Mouse (Mus musculus) embryonic stem cell, embryonic (primary cell): Measurements from ENCODE around the gene Ahsg.

Experiments
- CTCF ChIA-PET, 4 experiments: fragments of 300-600 bp in 2 of 4; fragments of 350-600 bp in 2 of 4; sonication (Branson Sonifier 250); formaldehyde crosslinking; loops; one replicate each; lab custom pipeline; 2022; ENCODE audit warnings: inconsistent platforms in 2 of 4; lab: Charles Lee
- POLR2A ChIA-PET, 4 experiments: fragments of 300-600 bp in 2 of 4; fragments of 350-600 bp in 2 of 4; sonication (Branson Sonifier 250); formaldehyde crosslinking; loops; one replicate each; lab custom pipeline; 2022; ENCODE audit warnings: antibody characterized with exemption in 4 of 4, inconsistent platforms in 1 of 4; lab: Charles Lee

Gene Ahsg

GRCm38 (mm10) chr16:22890683-22891510 is at the start of gene Ahsg:
Gene Ahsg, plus strand, starts transcription at chr16:22891277.
- ChIA-PET POLR2A (interaction anchor here in 1 of 4 experiments (1.2 kb wide), 1 partner anchor 40 kb away, joined by 3 read pairs; no protein-coding TSS in a partner anchor), CTCF (no interaction called here)

- CTCF ChIA-PET: no interaction called here
- POLR2A ChIA-PET: no interaction called here
Measured at GRCm38 (mm10) chr16:22842871-22843270, 48.2 kb upstream of the Ahsg start.

GRCm38 (mm10) chr16:22844061-22844801 is 46.8 kb upstream of the Ahsg start:
- POLR2A ChIA-PET: interaction anchor here (0.5 to 2.1 kb wide), 10 partner anchors 9 to 789 kb away, joined by 3 to 20 read pairs (median 4); partner anchors contain the start of genes Dnajb11 (in 3 of the 4), Tbccd1 (in 3 of the 4) and Tra2b (in 1 of the 4)
- CTCF ChIA-PET: interaction anchor here in 1 of 4 experiments (1.6 kb wide), 1 partner anchor 264 kb away, joined by 4 read pairs; no protein-coding TSS in a partner anchor

- POLR2A ChIA-PET: interaction anchor here (0.5 to 2.1 kb wide), 10 partner anchors 10 to 789 kb away, joined by 3 to 20 read pairs (median 4); partner anchors contain the start of genes Dnajb11 (in 3 of the 4), Tbccd1 (in 3 of the 4) and Tra2b (in 1 of the 4)
- CTCF ChIA-PET: interaction anchor here in 1 of 4 experiments (1.6 kb wide), 1 partner anchor 265 kb away, joined by 4 read pairs; no protein-coding TSS in a partner anchor
Measured at GRCm38 (mm10) chr16:22844834-22845233, 46.2 kb upstream of the Ahsg start.

- ChIA-PET CTCF (interaction anchor here in 1 of 4 experiments (1.6 kb wide), 1 partner anchor 266 kb away, joined by 4 read pairs; no protein-coding TSS in a partner anchor), POLR2A (interaction anchor here (1.1 to 2.1 kb wide), 4 partner anchors 11 to 21 kb away, joined by 3 to 20 read pairs (median 4); partner anchors contain the start of genes Dnajb11 (in 2 of the 4) and Tbccd1 (in 2 of the 4))
Measured at GRCm38 (mm10) chr16:22845481-22845880, 45.6 kb upstream of the Ahsg start.

GRCm38 (mm10) chr16:22847686-22848085 is 43.4 kb upstream of the Ahsg start:
- ChIA-PET CTCF (interaction anchor here in 1 of 4 experiments (0.6 kb wide), 1 partner anchor 241 kb away, joined by 3 read pairs; no protein-coding TSS in a partner anchor), POLR2A (interaction anchor here in 2 of 4 experiments (0.7 to 1.5 kb wide), 3 partner anchors 10 to 105 kb away, joined by 3 to 4 read pairs (median 3); partner anchors contain the start of genes Dnajb11 (in 1 of the 2) and Tbccd1 (in 1 of the 2))

- ChIA-PET POLR2A (interaction anchor here in 2 of 4 experiments (0.6 to 1.5 kb wide), 4 partner anchors 9 to 105 kb away, joined by 3 to 4 read pairs (median 3); partner anchors contain the start of genes Dnajb11 (in 1 of the 2) and Tbccd1 (in 1 of the 2)), CTCF (interaction anchor here in 1 of 4 experiments (0.6 kb wide), 1 partner anchor 240 kb away, joined by 3 read pairs; no protein-coding TSS in a partner anchor)
Measured at GRCm38 (mm10) chr16:22848331-22848730, 42.7 kb upstream of the Ahsg start.

- POLR2A ChIA-PET: no interaction called here
Measured at GRCm38 (mm10) chr16:22852709-22853108, 38.4 kb upstream of the Ahsg start.

GRCm38 (mm10) chr16:22856773-22857172 is 34.3 kb upstream of the Ahsg start:
- ChIA-PET CTCF (interaction anchor here in 1 of 4 experiments (1.1 kb wide), 1 partner anchor 232 kb away, joined by 3 read pairs; no protein-coding TSS in a partner anchor), POLR2A (interaction anchor here in 3 of 4 experiments (0.6 to 3.2 kb wide), 21 partner anchors 8 to 417 kb away, joined by 3 to 20 read pairs (median 3); partner anchors contain the start of genes Etv5 (in 1 of the 3) and Rfc4 (in 1 of the 3))

More at GRCm38 (mm10) chr16:22852709-22853108, 38.4 kb upstream of the Ahsg start:
- CTCF ChIA-PET: interaction anchor here in 1 of 4 experiments (0.5 kb wide), 1 partner anchor 246 kb away, joined by 5 read pairs; no protein-coding TSS in a partner anchor

- POLR2A ChIA-PET: interaction anchor here in 3 of 4 experiments (0.7 to 3.2 kb wide), 23 partner anchors 9 to 418 kb away, joined by 3 to 20 read pairs (median 3); partner anchors contain the start of genes Etv5 (in 1 of the 3) and Rfc4 (in 1 of the 3)
- CTCF ChIA-PET: no interaction called here
Measured at GRCm38 (mm10) chr16:22857431-22858113, 33.5 kb upstream of the Ahsg start, which contains the start of the genes Tbccd1 and Dnajb11. Gene Tbccd1, minus strand, starts transcription at chr16:22857669. Gene Dnajb11, plus strand, starts transcription at chr16:22857845.

- ChIA-PET POLR2A (interaction anchor here in 3 of 4 experiments (0.5 to 1.9 kb wide), 6 partner anchors 13 to 262 kb away, joined by 3 to 5 read pairs (median 3); no protein-coding TSS in a partner anchor), CTCF (interaction anchor here in 1 of 4 experiments (0.5 to 1.2 kb wide), 2 partner anchors 46 to 173 kb away, joined by 3 to 5 read pairs; partner anchors contain the start of gene Fetub)
Measured at GRCm38 (mm10) chr16:22872397-22872796, 18.7 kb upstream of the Ahsg start.

- POLR2A ChIA-PET: interaction anchor here in 2 of 4 experiments (0.8 to 1.9 kb wide), 5 partner anchors 15 to 261 kb away, joined by 3 to 5 read pairs (median 3); partner anchors contain the start of genes Dnajb11 (in 1 of the 2) and Tbccd1 (in 1 of the 2)
- CTCF ChIA-PET: interaction anchor here in 3 of 4 experiments (0.7 to 1.2 kb wide), 3 partner anchors 66 to 172 kb away, joined by 3 to 6 read pairs (median 5); no protein-coding TSS in a partner anchor
Measured at GRCm38 (mm10) chr16:22873369-22873768, 17.7 kb upstream of the Ahsg start.

- ChIA-PET POLR2A (no interaction called here), CTCF (interaction anchor here in 1 of 4 experiments (1.2 to 1.3 kb wide), 2 partner anchors 170 to 259 kb away, joined by 3 read pairs; no protein-coding TSS in a partner anchor)
Measured at GRCm38 (mm10) chr16:22876218-22877043, 14.6 kb upstream of the Ahsg start.

- CTCF ChIA-PET: interaction anchor here in 2 of 4 experiments (1.0 to 2.1 kb wide), 4 partner anchors 168 to 257 kb away, joined by 3 to 9 read pairs (median 5); no protein-coding TSS in a partner anchor
- POLR2A ChIA-PET: interaction anchor here in 2 of 4 experiments (0.7 to 1.7 kb wide), 7 partner anchors 16 to 348 kb away, joined by 3 to 4 read pairs (median 3); no protein-coding TSS in a partner anchor
Measured at GRCm38 (mm10) chr16:22877660-22878390, 13.3 kb upstream of the Ahsg start.

GRCm38 (mm10) chr16:22878716-22879115 is 12.4 kb upstream of the Ahsg start:
- POLR2A ChIA-PET: interaction anchor here in 2 of 4 experiments (0.7 to 1.7 kb wide), 9 partner anchors 9 to 348 kb away, joined by 3 to 4 read pairs (median 3); partner anchors contain the start of genes Dnajb11 (in 1 of the 2) and Tbccd1 (in 1 of the 2)

More at GRCm38 (mm10) chr16:22878716-22879115, 12.4 kb upstream of the Ahsg start:
- CTCF ChIA-PET: interaction anchor here in 2 of 4 experiments (1.6 to 2.1 kb wide), 2 partner anchors 167 to 256 kb away, joined by 4 to 9 read pairs; no protein-coding TSS in a partner anchor
